ENCODE assay signal across 8 mouse cellular contexts in genomic region chr9:106429221-106430014, GRCm38 (mm10). TPM values are rescaled to one million over a fixed set of nuclear protein-coding genes. Genes with fewer than 3 reads are reported as not detected.
DNase-seq lines count a peak whose midpoint lies in the region; ATAC-seq and TF ChIP-seq lines count a peak whose summit lies in the region.

TSS of gene Rpl29 (plus strand) at chr9:106429454.

- 1% methylated on average over 55 of the region's 55 CpGs for WGBS in hindbrain, postnatal 0 days

- peaks cover 13% of the 10 kb centered on the region for H3K36me3 ChIP-seq in hindbrain, postnatal 0 days (ENCODE audit: insufficient read depth, low read length)

- H3K9ac ChIP-seq in hindbrain, postnatal 0 days (replicated peaks; ENCODE audit: low read length) = peak within 1 kb of the TSS; percentile 87

- no peaks in the 10 kb centered on the region for H3K9me3 ChIP-seq in hindbrain, postnatal 0 days (ENCODE audit: low read length)

- peak within 1 kb of the TSS; percentile 92 for H3K4me2 ChIP-seq in hindbrain, postnatal 0 days (ENCODE audit: low read depth, low read length)

- DNase-seq in WW6 (ENCODE audit: low read depth, low spot score) = peak; percentile 88
- peak; percentile 86 to 94 for DNase-seq in cerebellum, postnatal 4 days (ENCODE audit: low spot score in 2 of 2)
- DNase-seq in gastrocnemius, adult 2 months = peak; percentile 94
- DNase-seq in hindbrain, postnatal 0 days (ENCODE audit: low spot score) = peak; percentile 97
- DNase-seq in left cerebral cortex, adult 2 months (ENCODE audit: extremely low spot score in 1 of 2, low spot score in 2 of 2) = peak; percentile 92 to 94
- DNase-seq in right cerebral cortex, adult 2 months (ENCODE audit: low spot score in 2 of 2) = peak; percentile 94 to 97
- DNase-seq in urinary bladder, postnatal 14 days (ENCODE audit: low spot score) = peak; percentile 95

- no peaks in the 10 kb centered on the region for H3K27me3 ChIP-seq in hindbrain, postnatal 0 days (ENCODE audit: insufficient read depth, low read length)

- ATAC-seq in hindbrain, postnatal 0 days = peak; percentile 92
- ATAC-seq in megakaryocyte, adult 5-6 weeks (ENCODE audit: poor library complexity, severe bottlenecking) = peak; percentile 96

- H3K27ac ChIP-seq in gastrocnemius, adult 2 months = peak within 1 kb of the TSS; percentile 96
- H3K27ac ChIP-seq in hindbrain, postnatal 0 days = peak within 1 kb of the TSS; percentile 96
- H3K27ac ChIP-seq in left cerebral cortex, adult 2 months = peak within 1 kb of the TSS; percentile 95

- intact Hi-C loops in gastrocnemius, adult 2 months (cut with DNase I) = loop anchor here (2.0 to 10.0 kb wide), 2 partner anchors 47 to 255 kb away; partner anchors contain the start of genes Parp3 and Wdr82
- intact Hi-C loops in left cerebral cortex, adult 2 months (cut with DNase I) = loop anchor here (2.0 to 10.0 kb wide), 3 partner anchors 47 to 255 kb away; partner anchors contain the start of genes Parp3 and Wdr82

- no peak; the same call in 1 of the 2 replicates for TF ChIP-seq CTCF in gastrocnemius, adult 2 months (IDR thresholded peaks at IDR 0.05)
- TF ChIP-seq CTCF in hindbrain, postnatal 0 days (IDR thresholded peaks at IDR 0.05; ENCODE audit: low read depth) = no peak
- TF ChIP-seq CTCF in left cerebral cortex, adult 2 months (IDR thresholded peaks at IDR 0.05) = no peak

- H3K4me3 ChIP-seq in gastrocnemius, adult 2 months = peak within 1 kb of the TSS; percentile 90
- H3K4me3 ChIP-seq in hindbrain, postnatal 0 days (ENCODE audit: low read length) = peak within 1 kb of the TSS; percentile 78
- H3K4me3 ChIP-seq in left cerebral cortex, adult 2 months = peak within 1 kb of the TSS; percentile 75

- peaks cover 7% of the 10 kb centered on the region; the same call in 1 of the 2 replicates for H3K4me1 ChIP-seq in hindbrain, postnatal 0 days (ENCODE audit: insufficient read depth, low read length)

RNA-seq across cellular contexts. Expression of gene Rpl29, which starts in this region (rescaled TPM):
- total RNA-seq in gastrocnemius, adult 2 months (2021) = 100 to 1,000 TPM; 253 to 301 TPM
- 691 and 792 TPM in 2 replicates for total RNA-seq in hindbrain, postnatal 0 days (2014; rRNA removed)
- 689 and 691 TPM in 2 replicates for polyA plus RNA-seq in hindbrain, postnatal 0 days (2015; fragmentation: Nextera tagmentation; extraction: Ambion mirVana)
- total RNA-seq in left cerebral cortex, adult 2 months (2021) = 100 to 1,000 TPM; 273 to 308 TPM
- 1,974 and 2,078 TPM in 2 replicates for total RNA-seq in megakaryocyte, adult 5-6 weeks (2015)
- 1,150 and 1,200 TPM in 2 replicates for total RNA-seq in megakaryocyte, adult 5-6 weeks (2017)

Comparison
In these comparisons a context has a peak if more than half of its experiments do, and no peak if none do; other contexts are left out.
1. Peak in every context shown above with its lines: DNase-seq, ATAC-seq, H3K4me3 ChIP-seq and H3K27ac ChIP-seq.